Mouse (Mus musculus) kidney, adult 2 months (tissue): ENCODE results near the gene Ddx47.

Experiments
- CTCF ChIP-seq: fragments of 200-500 bp; conservative IDR thresholded peaks from 2 replicates; pipeline ENCODE4 v1.5.1; 2011; ENCODE audit warnings: low read depth, mild to moderate bottlenecking, control low read depth, low read length, moderate library complexity, mixed read lengths; ENCODE audit not compliant: insufficient read depth, insufficient read length
- POLR2A ChIP-seq: fragments of 200-500 bp; IDR thresholded peaks from one replicate; pipeline ENCODE4 v1.6.1; 2011; ENCODE audit warnings: low read depth, low read length, control low read depth

DNA sequence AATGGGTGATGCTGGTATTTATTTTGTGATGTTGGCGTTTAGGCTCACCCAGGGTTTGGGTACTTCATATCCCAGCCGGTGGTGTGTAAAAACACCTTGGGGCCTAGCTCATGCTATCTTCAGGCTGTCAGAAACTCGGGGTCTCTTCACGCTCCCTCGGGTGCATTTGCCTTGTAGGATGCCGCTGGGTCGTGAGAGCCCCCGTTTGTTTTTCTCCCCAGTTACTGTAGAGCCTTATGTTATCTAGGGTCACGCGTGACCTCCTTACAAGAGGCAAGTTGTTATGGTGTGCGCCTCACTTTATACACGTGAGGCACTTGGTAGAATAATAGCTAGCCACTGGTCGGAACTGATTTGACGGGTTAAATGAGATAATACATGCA, 313 bp downstream of the Ddx47 start:
- TF ChIP-seq CTCF = no peak
- no peak for TF ChIP-seq POLR2A
